Mouse (Mus musculus) thymus, postnatal 4 days (tissue): ENCODE data around the gene 9130213A22Rik.

Experiments
- DNase-seq: peaks from one replicate; pipeline ENCODE4 v3.0.0; 2021

The 9130213A22Rik gene

GRCm38 (mm10) chr11:69123056-69123692, 785 bp upstream of the 9130213A22Rik start:
- DNase-seq: peak; percentile 88

GRCm38 (mm10) chr11:69121741-69122335, 551 bp downstream of the 9130213A22Rik start:
- DNase-seq: peak; percentile 69

DNA sequence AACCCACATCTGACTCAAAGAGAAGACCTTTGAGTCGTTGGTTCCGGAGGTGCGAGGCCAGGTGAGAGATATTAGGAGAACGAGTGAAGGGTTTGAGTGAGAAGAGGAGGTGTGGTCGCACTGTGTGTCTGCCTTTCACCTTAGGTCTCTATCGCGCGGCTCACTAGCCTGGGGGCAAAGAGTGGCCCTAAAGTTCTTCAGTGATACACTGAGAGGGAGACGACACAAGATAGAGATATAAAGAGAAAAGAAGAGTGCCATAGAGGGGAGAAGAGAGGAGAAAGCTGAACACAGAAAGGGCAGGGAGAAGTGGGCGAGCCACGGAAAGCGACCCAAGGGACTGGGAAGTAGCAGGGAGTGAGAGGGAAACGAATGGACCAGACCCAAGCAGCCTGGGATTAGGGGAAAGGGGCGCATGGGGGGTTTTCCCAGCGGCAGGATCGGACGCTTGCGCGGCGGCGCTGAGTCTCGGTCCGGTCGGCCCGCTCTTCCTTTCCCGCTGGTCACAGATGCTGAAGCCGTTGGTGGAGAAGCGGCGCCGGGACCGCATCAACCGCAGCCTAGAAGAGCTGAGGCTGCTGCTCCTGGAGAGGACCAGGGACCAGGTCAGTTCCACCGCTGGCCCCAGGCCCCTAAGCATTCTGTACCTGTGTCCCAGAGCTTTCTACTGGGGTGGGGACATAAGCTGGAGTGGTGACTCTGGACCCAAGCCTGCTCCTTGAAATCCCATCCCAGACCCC, 1.2 kb downstream of the 9130213A22Rik start:
- no peak for DNase-seq

GRCm38 (mm10) chr11:69120221-69121000, 2.0 kb downstream of the 9130213A22Rik start, which contains the start of gene Hes7:
Gene Hes7, plus strand, starts transcription at chr11:69120404.
- DNase-seq: peak; percentile 33

GRCm38 (mm10) chr11:69119446-69120155, 2.8 kb downstream of the 9130213A22Rik start:
- no peak for DNase-seq

DNA sequence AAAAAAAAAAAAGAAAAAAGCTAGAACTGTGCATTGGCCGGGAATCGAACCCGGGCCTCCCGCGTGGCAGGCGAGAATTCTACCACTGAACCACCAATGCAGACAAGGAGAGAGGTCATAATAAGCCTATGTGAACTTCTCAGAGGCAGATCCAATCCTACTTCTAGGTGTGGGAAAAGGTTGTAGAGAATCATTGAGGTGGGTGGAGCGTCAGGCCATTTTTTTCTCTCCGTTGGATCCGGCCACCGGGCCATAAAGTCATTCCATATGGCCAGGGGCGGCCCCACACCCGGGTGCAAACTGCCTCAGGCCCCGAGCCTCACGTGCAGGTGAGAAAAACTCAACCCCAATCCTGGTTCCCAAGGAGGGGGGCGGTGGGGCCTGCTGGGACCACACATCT, 3.6 kb downstream of the 9130213A22Rik start:
- DNase-seq: peak; percentile 88

- peak; percentile 80 for DNase-seq
Observed at GRCm38 (mm10) chr11:69117737-69118695, 4.4 kb downstream of the 9130213A22Rik start.

- no peak for DNase-seq
Observed at GRCm38 (mm10) chr11:69116843-69117242, 5.5 kb downstream of the 9130213A22Rik start.

- no peak for DNase-seq
Observed at GRCm38 (mm10) chr11:69114621-69115020, 7.8 kb downstream of the 9130213A22Rik start.

DNA sequence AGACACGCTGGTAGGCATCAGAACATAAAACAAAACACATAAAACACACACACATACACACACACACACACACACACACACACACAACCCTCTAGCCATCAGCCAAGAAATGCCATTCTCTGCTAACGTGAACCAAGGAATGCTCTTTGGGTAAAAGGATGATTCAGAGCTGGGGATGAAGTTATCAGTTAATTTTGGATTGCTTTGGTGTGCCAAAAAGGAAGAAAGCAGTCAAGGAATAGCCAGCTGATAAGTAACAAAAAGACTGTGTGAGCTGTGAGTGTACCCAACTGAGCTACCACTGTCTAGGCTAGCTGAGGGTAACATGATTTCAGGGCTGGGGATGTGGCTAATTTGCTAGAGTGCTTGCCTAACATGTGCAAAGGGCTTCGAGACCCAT, 8.4 kb downstream of the 9130213A22Rik start:
- DNase-seq: no peak

GRCm38 (mm10) chr11:69111865-69112264, 10.5 kb downstream of the 9130213A22Rik start:
- no peak for DNase-seq

GRCm38 (mm10) chr11:69111051-69111810, 11.2 kb downstream of the 9130213A22Rik start:
- DNase-seq: no peak

DNA sequence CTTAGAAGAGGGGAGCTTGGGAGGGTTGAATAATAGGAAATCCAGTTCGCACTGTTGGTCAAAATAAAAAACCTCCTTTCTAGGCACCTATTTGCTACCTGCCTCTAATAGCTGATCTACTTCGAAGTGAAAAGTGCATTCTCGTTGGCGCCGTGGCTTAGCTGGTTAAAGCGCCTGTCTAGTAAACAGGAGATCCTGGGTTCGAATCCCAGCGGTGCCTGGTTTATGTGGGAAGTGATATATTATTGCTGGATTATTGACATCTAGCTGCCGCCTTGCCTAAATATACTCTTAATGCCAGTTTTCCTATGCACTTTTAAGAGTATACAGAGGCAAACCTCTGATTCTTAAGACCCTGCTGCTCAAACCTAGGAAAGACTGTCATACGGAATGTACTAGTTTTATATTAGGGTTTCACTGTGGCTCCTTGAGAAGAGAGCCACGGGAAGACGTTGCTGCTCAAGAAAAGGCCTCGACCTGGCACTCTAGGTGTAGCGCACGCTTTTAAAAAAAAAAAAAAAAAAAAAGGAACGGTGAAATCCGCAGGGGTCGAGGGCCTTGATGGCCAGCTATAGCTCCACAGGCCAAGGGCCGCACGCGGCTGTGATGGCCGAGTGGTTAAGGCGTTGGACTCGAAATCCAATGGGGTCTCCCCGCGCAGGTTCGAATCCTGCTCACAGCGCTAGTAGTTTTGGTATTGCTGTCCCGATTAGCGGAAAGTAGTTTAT, 11.9 kb downstream of the 9130213A22Rik start:
- peak; percentile 95 for DNase-seq

GRCm38 (mm10) chr11:69109032-69109900, 13.1 kb downstream of the 9130213A22Rik start:
- peak; percentile 14 for DNase-seq

DNA sequence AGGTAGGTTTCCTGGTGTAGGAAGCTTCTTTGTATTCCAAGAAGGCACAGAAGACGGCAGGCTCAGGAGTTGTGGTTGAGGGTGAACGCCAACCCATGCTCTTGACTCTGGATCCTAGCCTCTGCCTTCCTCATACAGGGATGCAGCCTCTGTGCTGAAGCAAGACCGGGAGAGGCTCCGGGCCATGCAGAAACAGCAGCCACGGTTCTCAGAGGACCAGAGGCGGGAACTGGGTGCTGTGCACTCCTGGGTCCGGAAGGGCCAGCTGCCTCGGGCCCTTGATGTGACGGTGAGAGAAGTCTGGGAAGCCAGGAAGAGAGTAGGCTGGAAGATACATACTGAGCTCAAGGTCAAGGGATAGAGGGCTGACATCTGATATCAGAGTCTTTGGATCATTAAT, 14.2 kb downstream of the 9130213A22Rik start:
- DNase-seq: peak; percentile 7

- DNase-seq: peak; percentile 6
Observed at GRCm38 (mm10) chr11:69107676-69108075, 14.7 kb downstream of the 9130213A22Rik start.

- DNase-seq: no peak
Observed at GRCm38 (mm10) chr11:69106842-69107241, 15.5 kb downstream of the 9130213A22Rik start.

GRCm38 (mm10) chr11:69106299-69106698, 16.1 kb downstream of the 9130213A22Rik start:
- no peak for DNase-seq

- no peak for DNase-seq
Observed at GRCm38 (mm10) chr11:69105796-69106195, 16.6 kb downstream of the 9130213A22Rik start.
